Mouse (Mus musculus) MEL (cell line): ENCODE results near the gene Abca17. TPM values are rescaled to one million over a fixed set of nuclear protein-coding genes. Genes with fewer than 3 reads are reported as not detected.

ENCODE experiments used
- DNase-seq: peaks from one replicate; pipeline ENCODE4 v3.0.0; 2011; ENCODE audit warnings: low read depth, low spot score
- H3K27ac ChIP-seq: 2 replicates; pipeline ENCODE4 v1.5.1; 2012; ENCODE audit warnings: low read depth, mild to moderate bottlenecking, control low read depth, low read length, moderate library complexity; ENCODE audit not compliant: control insufficient read depth
- H3K27me3 ChIP-seq, 2 experiments: fragments of 150-350 bp in 1 of 2; sonication (generic) in 1 of 2; 2 replicates each; pipeline ENCODE4 v1.6.1; 2012; ENCODE audit warnings: low read length in 2 of 2, mild to moderate bottlenecking in 2 of 2, improper control_type of control experiment in 1 of 2, moderate library complexity in 1 of 2; ENCODE audit not compliant: insufficient read depth in 2 of 2, control insufficient read depth in 1 of 2
- H3K36me3 ChIP-seq, 2 experiments: 2 replicates each; pipeline ENCODE4 v1.6.1; 2012 to 2014; ENCODE audit warnings: low read length in 2 of 2, improper control_type of control experiment in 1 of 2, inconsistent platforms in 1 of 2, mild to moderate bottlenecking in 1 of 2; ENCODE audit not compliant: insufficient read depth in 2 of 2, control insufficient read depth in 1 of 2
- H3K4me1 ChIP-seq, 2 experiments: fragments of 150-350 bp in 1 of 2; sonication (generic) in 1 of 2; 2 replicates each; pipeline ENCODE4 v1.6.1; 2012; ENCODE audit warnings: low read length in 2 of 2, improper control_type of control experiment in 1 of 2, mild to moderate bottlenecking in 1 of 2; ENCODE audit not compliant: insufficient read depth in 2 of 2, control insufficient read depth in 1 of 2
- H3K4me3 ChIP-seq, 2 experiments: fragments of 150-350 bp in 1 of 2; sonication (generic) in 1 of 2; 2 replicates each; pipeline ENCODE4 v1.5.1; 2012; ENCODE audit warnings: low read depth in 2 of 2, low read length in 2 of 2, mild to moderate bottlenecking in 2 of 2, moderate library complexity in 2 of 2, control low read depth in 1 of 2, improper control_type of control experiment in 1 of 2; ENCODE audit not compliant: control insufficient read depth in 1 of 2, insufficient read depth in 1 of 2
- H3K79me2 ChIP-seq: 2 replicates; pipeline ENCODE4 v1.6.1; 2012; ENCODE audit warnings: mild to moderate bottlenecking, low read length, moderate library complexity; ENCODE audit not compliant: control insufficient read depth, poor library complexity, insufficient read depth
- H3K9ac ChIP-seq: 2 replicates; pipeline ENCODE4 v1.6.1; 2012; ENCODE audit warnings: low read depth, mild to moderate bottlenecking, control low read depth, low read length, moderate library complexity; ENCODE audit not compliant: control insufficient read depth, poor library complexity, severe bottlenecking
- H3K9me3 ChIP-seq: fragments of 150-350 bp; sonication (generic); replicated peaks from 2 replicates; pipeline ENCODE4 v1.6.1; 2012; ENCODE audit warnings: mild to moderate bottlenecking, low read length, improper control_type of control experiment, moderate library complexity; ENCODE audit not compliant: insufficient read depth
- BHLHE40 ChIP-seq: IDR thresholded peaks from 2 replicates; pipeline ENCODE4 v1.6.1; 2012; ENCODE audit warnings: low read depth, mild to moderate bottlenecking, inconsistent platforms, low read length, improper control_type of control experiment, borderline replicate concordance
- CHD1 ChIP-seq: IDR thresholded peaks from 2 replicates; pipeline ENCODE4 v1.6.1; 2012; ENCODE audit warnings: low read depth, mild to moderate bottlenecking, inconsistent platforms, low read length, improper control_type of control experiment
- CHD2 ChIP-seq: IDR thresholded peaks from 2 replicates; pipeline ENCODE4 v1.6.1; 2011; ENCODE audit warnings: low read length, improper control_type of control experiment
- CTCF ChIP-seq, 3 experiments: IDR thresholded peaks in 2 of 3; conservative IDR thresholded peaks in 1 of 3; 2 replicates each; pipeline ENCODE4 v1.5.1; 2011 to 2012; ENCODE audit warnings: low read length in 3 of 3, low read depth in 2 of 3, mild to moderate bottlenecking in 2 of 3, improper control_type of control experiment in 1 of 3, inconsistent platforms in 1 of 3, mixed read lengths in 1 of 3, moderate library complexity in 1 of 3; ENCODE audit not compliant: control insufficient read depth in 1 of 3, insufficient read depth in 1 of 3, poor library complexity in 1 of 3, severe bottlenecking in 1 of 3
- ETS1 ChIP-seq: IDR thresholded peaks from 2 replicates; pipeline ENCODE4 v1.6.1; 2012; ENCODE audit warnings: low read depth, mild to moderate bottlenecking, inconsistent platforms, low read length, improper control_type of control experiment, moderate library complexity
- GABPA ChIP-seq: IDR thresholded peaks from 2 replicates; pipeline ENCODE4 v1.6.1; 2012; ENCODE audit warnings: low read depth, mild to moderate bottlenecking, inconsistent platforms, low read length, improper control_type of control experiment, moderate library complexity
- JUND ChIP-seq: IDR thresholded peaks from 2 replicates; pipeline ENCODE4 v1.6.1; 2011; ENCODE audit warnings: low read depth, mild to moderate bottlenecking, improper control_type of control experiment, low read length
- MYB ChIP-seq: IDR thresholded peaks from 2 replicates; pipeline ENCODE4 v1.6.1; 2011; ENCODE audit warnings: mild to moderate bottlenecking, low read depth, low read length, improper control_type of control experiment
- MYC ChIP-seq: IDR thresholded peaks from 2 replicates; pipeline ENCODE4 v1.6.1; 2011; ENCODE audit warnings: low read depth, mild to moderate bottlenecking, low read length, improper control_type of control experiment, moderate library complexity
- NRF1 ChIP-seq: IDR thresholded peaks from 2 replicates; pipeline ENCODE4 v1.6.1; 2014; ENCODE audit warnings: low read depth, mild to moderate bottlenecking, inconsistent platforms, low read length, improper control_type of control experiment, moderate library complexity; ENCODE audit not compliant: poor library complexity, insufficient read depth, severe bottlenecking
- POLR2A ChIP-seq, 2 experiments: IDR thresholded peaks; 2 replicates each; pipeline ENCODE4 v1.6.1; 2011 to 2012; ENCODE audit warnings: low read length in 2 of 2, mild to moderate bottlenecking in 2 of 2, control low read depth in 1 of 2, improper control_type of control experiment in 1 of 2, low read depth in 1 of 2, moderate library complexity in 1 of 2; ENCODE audit not compliant: control insufficient read depth in 1 of 2, insufficient read depth in 1 of 2, poor library complexity in 1 of 2
- RAD21 ChIP-seq: IDR thresholded peaks from 2 replicates; pipeline ENCODE4 v1.6.1; 2011; ENCODE audit warnings: mild to moderate bottlenecking, low read depth, low read length, improper control_type of control experiment
- SMC3 ChIP-seq: IDR thresholded peaks from 2 replicates; pipeline ENCODE4 v1.6.1; 2011; ENCODE audit warnings: low read depth, low read length, improper control_type of control experiment
- TBP ChIP-seq: IDR thresholded peaks from 2 replicates; pipeline ENCODE4 v1.8.0; 2011; ENCODE audit warnings: low read depth, low read length, improper control_type of control experiment
- UBTF ChIP-seq: IDR thresholded peaks from 2 replicates; pipeline ENCODE4 v1.6.1; 2012; ENCODE audit warnings: low read depth, mild to moderate bottlenecking, inconsistent platforms, low read length, improper control_type of control experiment, moderate library complexity, borderline replicate concordance; ENCODE audit not compliant: insufficient read depth
- ZC3H11A ChIP-seq: IDR thresholded peaks from 2 replicates; pipeline ENCODE4 v1.6.1; 2012; ENCODE audit warnings: low read depth, mild to moderate bottlenecking, inconsistent platforms, low read length, improper control_type of control experiment
- polyA plus RNA-seq, 2 experiments: library from polyadenylated mRNA; stranded (reverse) in 1 of 2; unstranded in 1 of 2; fragments of >175 nt in 1 of 2; fragments of >200 nt in 1 of 2; gene quantifications; 2 replicates each; pipeline versions ENCODE4 v1.2.1 to v1.2.4; 2012; ENCODE audit warnings: low replicate concordance in 2 of 2, low read depth in 1 of 2; ENCODE audit not compliant: insufficient read length in 2 of 2, insufficient read depth in 1 of 2, missing spikeins in 1 of 2
- total RNA-seq: library from RNA; depleted of rRNA; stranded (reverse); fragments of 300-350 nt; gene quantifications from 2 replicates; pipeline ENCODE4 v1.2.3, GENCODE M21; 2012

Abca17 gene
- total and polyA plus RNA-seq, 3 experiments = 0.03 to 0.04 TPM; not detected in 1

- TF ChIP-seq ZC3H11A (peak; percentile 6; the same call in 1 of the 2 replicates), RAD21 (peak; percentile 47), NRF1 (no peak), BHLHE40 (no peak), CTCF (IDR thresholded peaks at IDR 0.05 in 2 of 3, conservative IDR thresholded peaks at IDR 0.05 in 1 of 3; ENCODE audit: control insufficient read depth in 1 of 3, insufficient read depth in 1 of 3, low read depth in 2 of 3, low read length in 3 of 3, poor library complexity in 1 of 3, severe bottlenecking in 1 of 3) (peak; percentile 59 to 72 (median 67); a peak in 5 of 6 replicates), SMC3 (peak; percentile 49)
- peak; percentile 51 for DNase-seq
- Histone ChIP-seq H3K27ac (no peak overlapping the region), H3K79me2 (no peaks in the 10 kb centered on the region), H3K27me3 (no peaks in the 10 kb centered on the region), H3K9me3 (no peaks in the 10 kb centered on the region), H3K9ac (no peak overlapping the region), H3K36me3 (peaks cover 0 to 12% of the 10 kb centered on the region in 2 experiments; a peak in 2 of 4 replicates), H3K4me1 (no peaks in the 10 kb centered on the region), H3K4me3 (no peak overlapping the region)
These were observed 39.0 kb upstream of the Abca17 start for GRCm38 (mm10) chr17:24389865-24390264.

- no peak for TF ChIP-seq JUND
- TF ChIP-seq GABPA = no peak
- no peak for TF ChIP-seq ETS1
- no peak overlapping the region for H3K4me3 ChIP-seq
- no peaks in the 10 kb centered on the region for H3K9me3 ChIP-seq
- no peak overlapping the region for H3K27ac ChIP-seq
- no peaks in the 10 kb centered on the region for H3K79me2 ChIP-seq
- H3K36me3 ChIP-seq = peaks cover 0 to 14% of the 10 kb centered on the region in 2 experiments; a peak in 2 of 4 replicates
- no peak for DNase-seq
- H3K9ac ChIP-seq = no peak overlapping the region
- H3K4me1 ChIP-seq = no peaks in the 10 kb centered on the region
- no peaks in the 10 kb centered on the region for H3K27me3 ChIP-seq
These were observed 37.8 kb upstream of the Abca17 start for GRCm38 (mm10) chr17:24388711-24389110.

- H3K27me3 ChIP-seq = no peaks in the 10 kb centered on the region
- no peaks in the 10 kb centered on the region for H3K79me2 ChIP-seq
- H3K27ac ChIP-seq = no peak overlapping the region
- TF ChIP-seq POLR2A (IDR thresholded peaks at IDR 0.05; ENCODE audit: control insufficient read depth in 1 of 2, insufficient read depth in 1 of 2, low read depth in 1 of 2, low read length in 2 of 2, poor library complexity in 1 of 2) (no peak), TBP (no peak), UBTF (no peak), RAD21 (no peak), MYB (no peak), CHD1 (no peak), GABPA (no peak), CHD2 (no peak), CTCF (IDR thresholded peaks at IDR 0.05 in 2 of 3, conservative IDR thresholded peaks at IDR 0.05 in 1 of 3; ENCODE audit: control insufficient read depth in 1 of 3, insufficient read depth in 1 of 3, low read depth in 2 of 3, low read length in 3 of 3, poor library complexity in 1 of 3, severe bottlenecking in 1 of 3) (no peak), NRF1 (no peak), MYC (no peak)
- H3K9me3 ChIP-seq = no peaks in the 10 kb centered on the region
- no peak overlapping the region for H3K4me3 ChIP-seq
- H3K36me3 ChIP-seq = peaks cover 0 to 20% of the 10 kb centered on the region in 2 experiments; a peak in 2 of 4 replicates
- H3K9ac ChIP-seq = no peak overlapping the region
- DNase-seq = no peak
- no peaks in the 10 kb centered on the region for H3K4me1 ChIP-seq
These were observed 32.9 kb upstream of the Abca17 start for GRCm38 (mm10) chr17:24383789-24384188.
